Mouse (Mus musculus): ENCODE measurements around the gene Galnt16. TPM values are rescaled to one million over a fixed set of nuclear protein-coding genes. Genes with fewer than 3 reads are reported as not detected.

The Galnt16 gene
- total RNA-seq, 2 experiments from 2014 or later = 79.8 to 83.1 TPM

DNA sequence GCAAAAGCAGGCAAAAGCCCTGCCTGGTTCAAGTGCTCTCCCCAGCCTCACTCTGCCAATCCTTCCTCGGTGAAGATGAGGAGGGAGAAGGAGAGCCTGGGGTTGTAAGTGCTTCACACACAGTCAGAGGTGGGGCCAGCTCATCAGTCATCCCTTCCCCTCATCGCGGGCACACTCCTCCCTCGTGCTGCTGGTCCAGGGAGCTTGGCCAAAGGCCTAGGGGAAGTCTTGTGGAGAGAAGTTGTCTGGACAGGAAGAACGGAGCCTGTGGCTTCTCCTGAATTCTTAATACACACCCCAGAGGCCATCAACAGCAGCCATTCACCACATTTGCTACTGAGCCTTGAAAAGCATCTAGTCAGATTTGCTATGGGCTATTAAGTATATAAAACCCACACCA, 63.3 kb downstream of the Galnt16 start:
- peak in 1 of 2 experiments; percentile 29 for DNase-seq (ENCODE audit: low spot score in 2 of 2)
- intact Hi-C loops (cut with DNase I) = no loop called here

GRCm38 (mm10) chr12:80584973-80585372, 66.9 kb downstream of the Galnt16 start:
- DNase-seq (ENCODE audit: low spot score in 2 of 2) = peak; percentile 40 to 43
- intact Hi-C loops (cut with DNase I) = loop anchor here (5.0 kb wide), 1 partner anchor 88 kb away; no protein-coding TSS in a partner anchor

- DNase-seq (ENCODE audit: low spot score in 2 of 2) = no peak
- intact Hi-C loops (cut with DNase I) = no loop called here
Measured at GRCm38 (mm10) chr12:80594141-80594540, 76.1 kb downstream of the Galnt16 start.

- DNase-seq (ENCODE audit: low spot score in 2 of 2) = no peak
- intact Hi-C loops (cut with DNase I) = no loop called here
Measured at GRCm38 (mm10) chr12:80594781-80595180, 76.7 kb downstream of the Galnt16 start.

GRCm38 (mm10) chr12:80595566-80595965, 77.5 kb downstream of the Galnt16 start:
- intact Hi-C loops (cut with DNase I) = no loop called here
- DNase-seq (ENCODE audit: low spot score in 2 of 2) = no peak

DNA sequence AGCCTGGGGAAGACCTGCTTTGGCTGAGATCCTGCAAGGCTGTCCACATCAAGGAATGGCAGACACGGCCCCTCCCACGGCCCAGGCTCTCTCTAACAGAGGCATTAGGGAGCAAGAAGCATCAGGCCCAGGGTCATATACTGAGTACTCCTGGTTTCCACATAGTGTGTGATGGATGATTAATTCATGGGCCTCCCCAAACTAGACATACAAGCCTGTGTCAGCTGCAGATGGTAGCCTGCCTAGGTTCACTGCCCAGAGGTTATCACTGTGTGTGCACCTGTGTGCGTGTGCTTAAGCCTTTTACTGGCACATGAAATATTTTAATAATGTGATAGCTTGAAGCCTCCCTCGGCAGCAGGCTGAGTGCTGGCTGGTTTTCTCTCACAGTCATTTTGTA, 77.9 kb downstream of the Galnt16 start:
- no peak for DNase-seq (ENCODE audit: low spot score in 2 of 2)
- intact Hi-C loops (cut with DNase I) = no loop called here

- intact Hi-C loops (cut with DNase I) = no loop called here
- DNase-seq (ENCODE audit: low spot score in 2 of 2) = no peak
Measured at GRCm38 (mm10) chr12:80598236-80598635, 80.2 kb downstream of the Galnt16 start.

- DNase-seq (ENCODE audit: low spot score in 2 of 2) = peak; percentile 36 to 61
- intact Hi-C loops (cut with DNase I) = no loop called here
Measured at GRCm38 (mm10) chr12:80598756-80599155, 80.7 kb downstream of the Galnt16 start.

DNA sequence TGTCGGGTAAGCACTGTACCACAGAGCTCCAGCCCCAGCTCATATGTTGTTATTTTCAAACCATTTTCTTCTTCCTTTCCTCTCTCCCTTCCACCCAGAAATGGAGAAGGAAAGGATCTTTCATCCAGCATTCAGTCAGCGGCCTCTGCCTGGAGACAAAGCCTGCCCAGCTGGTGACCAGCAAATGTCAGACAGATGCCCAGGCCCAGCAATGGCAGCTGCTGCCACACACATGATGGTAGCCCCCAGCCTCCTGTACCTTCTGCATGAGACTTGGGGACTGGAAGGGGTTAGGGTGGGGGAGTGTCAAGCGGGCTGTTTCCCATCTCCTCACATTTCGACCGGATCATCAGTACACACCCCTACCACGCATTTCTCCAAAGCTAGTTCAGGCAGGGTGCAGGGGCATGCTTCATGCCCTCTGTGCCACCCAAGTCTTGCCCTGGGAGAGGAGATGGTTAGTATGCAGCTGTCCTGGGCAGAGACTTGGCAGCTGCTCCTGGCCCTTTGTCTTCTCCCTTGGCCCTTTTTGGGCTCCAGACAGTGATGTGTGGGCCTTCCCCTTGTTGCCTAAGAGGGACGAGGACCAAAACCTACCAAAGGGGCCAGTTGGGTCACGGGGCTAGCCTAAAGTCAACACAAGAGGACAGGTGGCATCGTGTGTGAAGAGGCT, 83.7 kb downstream of the Galnt16 start:
- intact Hi-C loops (cut with DNase I) = no loop called here
- DNase-seq (ENCODE audit: low spot score in 2 of 2) = no peak

DNA sequence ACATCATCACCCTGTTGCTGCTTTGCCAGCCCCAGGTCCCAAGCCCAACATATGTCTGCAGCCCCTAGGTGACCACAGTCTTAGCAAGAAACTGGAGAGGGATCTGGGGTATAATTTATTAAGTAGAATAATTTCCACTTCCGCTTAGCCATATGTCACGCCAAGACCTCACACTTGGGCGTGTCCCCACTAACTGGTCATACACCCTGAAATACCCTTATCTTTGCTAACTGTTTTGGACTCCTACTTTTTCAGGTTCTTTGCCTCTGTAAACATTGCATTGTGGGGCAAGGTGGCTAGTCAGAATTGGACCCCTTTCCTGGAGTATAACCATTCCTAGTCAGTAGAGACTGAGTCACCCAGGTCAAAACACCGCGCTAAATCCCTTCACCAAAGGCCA, 84.4 kb downstream of the Galnt16 start:
- no peak for DNase-seq (ENCODE audit: low spot score in 2 of 2)
- intact Hi-C loops (cut with DNase I) = no loop called here

DNA sequence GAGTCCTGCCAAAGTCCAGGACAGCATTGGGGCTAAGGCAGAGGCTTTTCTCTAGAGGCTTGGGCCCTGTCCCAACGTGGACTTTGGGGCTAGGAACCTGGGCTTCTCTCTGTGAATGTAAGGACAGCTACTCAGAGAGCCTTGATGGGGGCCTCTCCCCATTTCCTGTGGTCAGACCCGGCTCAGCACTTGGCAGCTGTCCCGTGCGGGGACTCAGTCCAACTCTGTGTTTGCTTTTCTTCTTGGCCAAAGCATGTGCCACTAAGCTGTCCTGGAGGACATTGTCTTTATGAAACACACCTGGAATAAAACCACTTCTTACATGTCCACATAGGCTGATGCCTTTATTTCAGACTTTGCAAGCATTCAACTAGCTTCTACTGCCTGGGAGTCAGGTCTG, 85.5 kb downstream of the Galnt16 start:
- peak; percentile 29 to 35 for DNase-seq (ENCODE audit: low spot score in 2 of 2)
- intact Hi-C loops (cut with DNase I) = no loop called here

- DNase-seq (ENCODE audit: low spot score in 2 of 2) = peak; percentile 43 to 46
- intact Hi-C loops (cut with DNase I) = no loop called here
Measured at GRCm38 (mm10) chr12:80604218-80604617, 86.1 kb downstream of the Galnt16 start.

DNA sequence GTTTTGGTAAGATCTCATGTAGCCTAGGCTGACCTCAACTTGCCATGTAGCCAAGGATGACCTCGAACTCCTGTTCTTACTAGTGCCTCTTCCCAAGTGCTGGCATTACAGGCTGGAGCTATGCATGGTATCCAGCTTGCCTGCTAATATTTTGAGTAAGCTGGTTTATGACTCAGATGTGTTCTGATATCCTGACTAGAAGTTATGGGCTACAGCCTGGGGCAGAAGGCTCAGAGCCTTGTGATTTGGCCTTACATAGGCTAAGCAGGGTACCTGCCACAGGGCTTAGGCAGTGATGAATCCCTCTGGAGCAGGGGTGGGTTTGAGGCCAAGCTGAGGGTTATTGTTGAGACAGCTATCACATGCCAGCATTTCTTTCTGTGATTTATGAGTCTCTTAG, 90.5 kb downstream of the Galnt16 start:
- intact Hi-C loops (cut with DNase I) = no loop called here
- DNase-seq (ENCODE audit: low spot score in 2 of 2) = no peak

GRCm38 (mm10) chr12:80609928-80610327, 91.9 kb downstream of the Galnt16 start:
- intact Hi-C loops (cut with DNase I) = no loop called here
- DNase-seq (ENCODE audit: low spot score in 2 of 2) = no peak

DNA sequence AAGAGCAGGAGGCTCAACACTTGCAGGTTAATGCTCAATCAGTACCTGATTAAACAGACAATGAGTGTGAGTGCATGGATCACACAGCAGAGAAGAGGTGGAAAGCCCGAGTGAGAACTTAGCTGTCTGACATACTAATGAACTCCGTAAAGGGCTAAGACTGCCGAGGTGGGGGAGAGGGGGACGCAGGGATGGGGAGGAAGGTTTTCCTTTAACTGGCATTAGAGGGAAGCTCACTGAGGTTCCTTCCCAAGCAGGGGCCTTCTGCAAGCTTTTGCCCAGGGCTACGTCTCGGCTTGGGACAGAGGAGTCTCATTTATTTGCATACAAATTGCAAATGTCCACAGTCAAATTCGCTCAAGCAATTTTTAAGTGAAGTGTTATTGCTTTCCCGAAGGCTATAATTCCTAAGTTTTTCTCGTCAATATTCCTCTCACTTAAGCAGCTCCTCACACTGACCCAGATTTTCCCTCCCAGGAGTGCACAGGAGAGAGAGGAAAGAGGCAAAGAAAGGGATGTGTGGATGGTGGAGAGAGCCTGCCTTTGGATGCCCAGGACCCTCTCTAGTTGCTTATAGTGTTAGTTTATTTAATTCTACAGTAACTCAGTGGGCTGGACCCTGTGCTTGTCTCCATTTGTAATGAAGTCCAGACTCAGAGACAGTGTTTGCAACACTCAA, 94.2 kb downstream of the Galnt16 start:
- intact Hi-C loops (cut with DNase I) = no loop called here
- DNase-seq (ENCODE audit: low spot score in 2 of 2) = no peak

- no peak for DNase-seq (ENCODE audit: low spot score in 2 of 2)
- intact Hi-C loops (cut with DNase I) = no loop called here
Measured at GRCm38 (mm10) chr12:80615371-80616257, 97.5 kb downstream of the Galnt16 start.

- intact Hi-C loops (cut with DNase I) = no loop called here
- DNase-seq (ENCODE audit: low spot score in 2 of 2) = no peak
Measured at GRCm38 (mm10) chr12:80620501-80620900, 102.4 kb downstream of the Galnt16 start.

DNA sequence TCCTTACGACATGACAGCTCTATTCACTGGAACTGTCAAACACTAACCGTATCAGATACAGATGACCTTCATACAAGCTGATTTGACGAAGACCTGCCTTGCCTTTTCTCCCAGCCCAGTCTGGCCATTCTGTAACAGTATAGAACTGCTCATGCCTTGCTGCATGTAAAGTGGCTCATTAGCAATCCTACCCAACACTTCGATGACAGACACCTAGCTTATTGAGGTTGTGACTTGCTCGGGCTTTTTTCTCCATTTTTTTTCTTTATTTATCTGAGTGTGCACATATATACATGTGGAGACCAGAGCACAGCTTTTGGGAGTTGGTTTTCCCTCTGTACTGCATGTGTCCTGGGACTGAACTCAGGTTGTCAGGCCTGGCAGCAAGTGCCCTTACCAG, 113.7 kb downstream of the Galnt16 start:
- intact Hi-C loops (cut with DNase I) = no loop called here
- DNase-seq (ENCODE audit: low spot score in 2 of 2) = no peak

- intact Hi-C loops (cut with DNase I) = loop anchor here (10.0 kb wide), 1 partner anchor 478 kb away; no protein-coding TSS in a partner anchor
- peak in 1 of 2 experiments; percentile 17 for DNase-seq (ENCODE audit: low spot score in 2 of 2)
Measured at GRCm38 (mm10) chr12:80642725-80643692, 124.9 kb downstream of the Galnt16 start.

All from left cerebral cortex, postnatal 25 days (tissue).